Mouse (Mus musculus): ENCODE data around the gene Slc15a5.

DNA sequence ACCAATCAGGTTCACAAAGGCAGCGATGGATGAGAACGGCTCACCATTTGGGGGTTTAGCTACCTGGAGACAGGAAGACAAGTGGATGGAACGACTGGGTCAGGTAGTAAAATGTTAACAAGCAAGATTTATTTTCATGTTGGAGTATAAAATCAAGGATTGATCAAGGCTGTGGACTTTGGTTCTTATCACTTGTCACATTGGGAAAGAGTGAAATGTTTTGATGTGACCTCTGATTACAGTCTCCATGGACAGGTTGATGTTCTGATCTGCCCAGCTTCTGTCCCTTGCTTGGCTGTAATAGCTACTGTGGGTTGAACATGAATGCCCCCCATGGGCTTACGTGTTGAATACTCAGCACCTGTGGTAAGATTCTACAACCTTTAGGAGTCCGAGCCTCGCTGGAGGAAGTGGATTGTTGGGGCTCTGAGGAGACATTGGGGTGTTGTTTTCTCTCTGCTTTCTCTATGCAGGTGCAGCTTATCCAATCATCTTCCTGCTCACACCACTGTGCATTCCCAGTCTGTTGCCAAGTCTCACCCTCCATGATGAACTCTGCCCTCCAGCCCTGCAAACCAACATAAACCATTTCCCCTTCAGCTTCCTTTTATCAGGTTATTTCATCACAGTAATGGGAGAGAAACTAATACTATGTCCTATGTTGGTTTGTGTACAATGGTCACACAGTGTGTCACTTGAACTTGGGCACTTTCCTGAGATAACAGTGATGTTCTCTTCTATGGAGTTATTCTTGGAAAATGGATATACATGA is 1.2 kb upstream of the Slc15a5 start:
- TF ChIP-seq CTCF (IDR thresholded peaks at IDR 0.05; ENCODE audit: low read depth), result no peak
- no peak for TF ChIP-seq EP300 (IDR thresholded peaks at IDR 0.05; ENCODE audit: low read depth)
